Mouse (Mus musculus): ENCODE data around the gene Zfp385c.

GRCm38 (mm10) chr11:100705095-100705747 lies 13.0 kb upstream of the Zfp385c start:
- TF ChIP-seq CTCF (IDR thresholded peaks at IDR 0.05; ENCODE audit: extremely low read depth, insufficient read depth, low read length), result no peak
- no peak for TF ChIP-seq POLR2A (IDR thresholded peaks at IDR 0.05; ENCODE audit: extremely low read depth, insufficient read depth, low read length)

Measured in cortical plate, adult 2 months (tissue).